Mouse (Mus musculus) stomach, postnatal 0 days (tissue): ENCODE data around the gene Camk2n2.

Source experiments
- CTCF ChIP-seq: IDR thresholded peaks from 2 replicates; pipeline ENCODE4 v1.5.1; 2016; ENCODE audit warnings: antibody characterized with exemption, low read depth, mild to moderate bottlenecking, moderate library complexity
- EP300 ChIP-seq: optimal IDR thresholded peaks from 2 replicates; pipeline ENCODE3; 2016; ENCODE audit warnings: antibody characterized with exemption

- TF ChIP-seq CTCF = no peak
- no peak for TF ChIP-seq EP300
Measured at GRCm38 (mm10) chr16:20651947-20652310, 30.8 kb upstream of the Camk2n2 start.
